Mouse (Mus musculus) liver, postnatal 0 days (tissue): ENCODE data around the gene Fbxl2.

Experiments used
- CTCF ChIP-seq: sonication (generic); IDR thresholded peaks from 2 replicates; pipeline ENCODE4 v1.5.1; 2016; ENCODE audit warnings: antibody characterized with exemption, low read depth
- EP300 ChIP-seq: IDR thresholded peaks from 2 replicates; pipeline ENCODE4 v1.6.1; 2016; ENCODE audit warnings: antibody characterized with exemption, low read depth, mild to moderate bottlenecking

- TF ChIP-seq CTCF, result no peak
- TF ChIP-seq EP300, result peak; percentile 63; the same call in 1 of the 2 replicates
These were observed 117.4 kb downstream of the Fbxl2 start for GRCm38 (mm10) chr9:113928591-113928990.
